Mouse (Mus musculus) kidney, embryonic 16.5 days (tissue): Measurements from ENCODE around the gene Sh2d3c. TPM values are rescaled to one million over a fixed set of nuclear protein-coding genes. Genes with fewer than 3 reads are reported as not detected.
A peak's percentile ranks its signal among the peaks of the same experiment; 100 is the strongest.

ENCODE experiments used
- ATAC-seq: fragments of 200-750 bp; cut with Nextera tagmentation; 2 replicates; pipeline ENCODE4 v1.8.0; 2017; ENCODE audit warnings: moderate TSS enrichment; ENCODE audit not compliant: low FRiP score, low TSS enrichment
- H3K27ac ChIP-seq: fragments of 300-500 bp; sonication (generic); 2 replicates; pipeline ENCODE4 v1.5.1; 2014; ENCODE audit warnings: low read length
- H3K27me3 ChIP-seq: fragments of 300-500 bp; sonication (generic); 2 replicates; pipeline ENCODE4 v1.6.1; 2014; ENCODE audit warnings: low read length, control low read depth, mixed read lengths; ENCODE audit not compliant: insufficient read depth
- H3K36me3 ChIP-seq: fragments of 300-500 bp; sonication (generic); 2 replicates; pipeline ENCODE4 v1.6.1; 2014; ENCODE audit warnings: low read length, control low read depth, mixed read lengths; ENCODE audit not compliant: insufficient read depth
- H3K4me1 ChIP-seq: fragments of 300-500 bp; sonication (generic); 2 replicates; pipeline ENCODE4 v1.6.1; 2014; ENCODE audit warnings: low read length, control low read depth, mixed read lengths; ENCODE audit not compliant: insufficient read depth
- H3K4me2 ChIP-seq: fragments of 300-500 bp; sonication (generic); replicated peaks from 2 replicates; pipeline ENCODE4 v1.6.1; 2014; ENCODE audit warnings: low read depth, low read length
- H3K4me3 ChIP-seq: fragments of 300-500 bp; sonication (generic); 2 replicates; pipeline ENCODE4 v1.5.1; 2014; ENCODE audit warnings: mild to moderate bottlenecking, low read length
- H3K9ac ChIP-seq: fragments of 300-500 bp; sonication (generic); replicated peaks from 2 replicates; pipeline ENCODE4 v1.6.1; 2014; ENCODE audit warnings: low read length
- H3K9me3 ChIP-seq: fragments of 300-500 bp; sonication (generic); 2 replicates; pipeline ENCODE4 v1.6.1; 2016; ENCODE audit warnings: low read length, control low read depth
- WGBS: fragments of 180-500 bp; shearing (Covaris S2); extraction: QIAGEN DNeasy Blood & Tissue Kit; methylation state at CpG from one replicate; pipeline ENCODE4 v1.1.7; 2014; 5-methylcytosine and 5-hydroxymethylcytosine counted together
- polyA plus RNA-seq: library from polyadenylated mRNA; unstranded; fragments of >200 nt; fragmentation: Nextera tagmentation; extraction: Ambion mirVana; gene quantifications from 2 replicates; pipeline ENCODE4 v1.2.1, GENCODE M21; 2015

Sh2d3c gene
- polyA plus RNA-seq, 1 experiment from 2014 or later, result 41.5 TPM

DNA sequence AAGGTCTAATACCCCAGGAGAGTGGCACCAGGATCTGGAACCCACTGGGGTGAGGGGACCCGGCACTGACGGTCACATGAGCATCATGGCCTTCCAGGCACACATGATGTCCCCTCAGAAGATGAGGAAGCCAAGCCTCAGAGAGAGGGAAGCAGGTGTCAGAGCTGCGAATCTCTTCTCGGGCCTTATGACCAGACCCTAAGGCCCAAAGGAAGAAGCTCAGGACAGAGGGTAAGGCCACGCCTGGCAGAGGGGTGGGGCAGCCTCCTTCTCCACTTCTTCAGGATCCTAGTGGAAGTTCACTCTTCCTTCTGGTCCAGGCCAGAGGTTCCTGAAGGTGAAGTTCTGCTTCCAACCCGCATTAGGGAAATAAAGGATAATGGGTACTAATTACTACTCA, 11.8 kb downstream of the Sh2d3c start:
- H3K4me2 ChIP-seq, result no peak overlapping the region
- 71% methylated on average over 6 of the region's 6 CpGs for WGBS
- H3K4me3 ChIP-seq, result no peak overlapping the region
- peak overlapping the region; percentile 81; the same call in 1 of the 2 replicates for H3K27ac ChIP-seq
- no peak overlapping the region for H3K9ac ChIP-seq
- H3K9me3 ChIP-seq, result no peaks in the 10 kb centered on the region
- no peaks in the 10 kb centered on the region for H3K27me3 ChIP-seq
- no peak for ATAC-seq
- H3K4me1 ChIP-seq, result peaks cover 41% of the 10 kb centered on the region
- no peaks in the 10 kb centered on the region for H3K36me3 ChIP-seq

- H3K27me3 ChIP-seq, result no peaks in the 10 kb centered on the region; the same call in 1 of the 2 replicates
- ATAC-seq, result peak; percentile 69; the same call in 1 of the 2 replicates
- H3K9ac ChIP-seq, result 0 out of 2 replicates have a peak overlapping the region, but pooled peaks have one; percentile 9
- H3K4me3 ChIP-seq, result no peak overlapping the region
- peak overlapping the region; percentile 24; the same call in 1 of the 2 replicates for H3K4me2 ChIP-seq
- no peaks in the 10 kb centered on the region for H3K36me3 ChIP-seq
- no peaks in the 10 kb centered on the region for H3K9me3 ChIP-seq
- H3K27ac ChIP-seq, result peak overlapping the region; percentile 90
- peaks cover 40% of the 10 kb centered on the region for H3K4me1 ChIP-seq
- 33% methylated on average over 4 of the region's 4 CpGs for WGBS
Measured at GRCm38 (mm10) chr2:32734480-32734879, 13.6 kb downstream of the Sh2d3c start.

GRCm38 (mm10) chr2:32734933-32735332, 14.1 kb downstream of the Sh2d3c start:
- ATAC-seq, result peak; percentile 33
- H3K4me2 ChIP-seq, result peak overlapping the region; percentile 28

GRCm38 (mm10) chr2:32736306-32736829, 15.5 kb downstream of the Sh2d3c start:
- H3K36me3 ChIP-seq, result no peaks in the 10 kb centered on the region
- H3K4me2 ChIP-seq, result no peak overlapping the region
- peaks cover 30% of the 10 kb centered on the region for H3K4me1 ChIP-seq
- no peak for ATAC-seq
- H3K27ac ChIP-seq, result no peak overlapping the region
- no peak overlapping the region for H3K4me3 ChIP-seq
- no peak overlapping the region for H3K9ac ChIP-seq
- H3K9me3 ChIP-seq, result no peaks in the 10 kb centered on the region
- H3K27me3 ChIP-seq, result peaks cover 8% of the 10 kb centered on the region
- 46% methylated on average over 3 of the region's 3 CpGs for WGBS

More at GRCm38 (mm10) chr2:32734933-32735332, 14.1 kb downstream of the Sh2d3c start:
- Histone ChIP-seq H3K27ac (peak overlapping the region; percentile 90), H3K9ac (0 out of 2 replicates have a peak overlapping the region, but pooled peaks have one; percentile 9), H3K36me3 (no peaks in the 10 kb centered on the region), H3K4me3 (no peak overlapping the region), H3K4me1 (peaks cover 36% of the 10 kb centered on the region), H3K27me3 (no peaks in the 10 kb centered on the region; the same call in 1 of the 2 replicates), H3K9me3 (no peaks in the 10 kb centered on the region)
- 33% methylated on average over 4 of the region's 4 CpGs for WGBS

DNA sequence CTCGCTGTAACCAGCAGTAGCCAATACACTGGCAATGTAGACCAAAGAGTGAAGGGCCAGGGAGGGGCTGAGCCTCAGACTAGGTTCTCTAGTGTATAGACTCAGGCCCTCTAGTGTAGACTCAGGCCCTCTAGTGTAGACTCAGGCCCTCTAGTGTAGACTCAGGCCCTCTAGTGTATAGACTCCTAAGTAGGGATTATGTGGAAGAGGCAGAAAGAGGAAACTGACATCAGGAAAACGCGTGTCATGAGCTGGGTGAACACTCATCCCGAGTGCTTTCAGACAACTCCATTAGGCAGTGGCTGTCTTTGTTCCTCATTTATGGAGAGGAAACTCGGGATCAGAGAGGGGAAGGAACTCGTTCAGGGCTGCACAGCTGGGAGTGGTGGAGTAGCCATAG, 16.2 kb downstream of the Sh2d3c start:
- WGBS, result 59% methylated on average over 6 of the region's 6 CpGs
- Histone ChIP-seq H3K4me2 (no peak overlapping the region), H3K9ac (no peak overlapping the region), H3K9me3 (no peaks in the 10 kb centered on the region), H3K27me3 (peaks cover 14% of the 10 kb centered on the region), H3K4me1 (peaks cover 32% of the 10 kb centered on the region), H3K27ac (no peak overlapping the region), H3K36me3 (no peaks in the 10 kb centered on the region), H3K4me3 (no peak overlapping the region)
- ATAC-seq, result no peak

GRCm38 (mm10) chr2:32739311-32739710, 18.5 kb downstream of the Sh2d3c start:
- Histone ChIP-seq H3K27me3 (peaks cover 20% of the 10 kb centered on the region), H3K9ac (no peak overlapping the region), H3K4me2 (no peak overlapping the region), H3K4me3 (no peak overlapping the region), H3K36me3 (no peaks in the 10 kb centered on the region), H3K27ac (no peak overlapping the region), H3K4me1 (peaks cover 30% of the 10 kb centered on the region), H3K9me3 (no peaks in the 10 kb centered on the region)
- ATAC-seq, result no peak
- WGBS, result 83% methylated on average over 4 of the region's 4 CpGs

DNA sequence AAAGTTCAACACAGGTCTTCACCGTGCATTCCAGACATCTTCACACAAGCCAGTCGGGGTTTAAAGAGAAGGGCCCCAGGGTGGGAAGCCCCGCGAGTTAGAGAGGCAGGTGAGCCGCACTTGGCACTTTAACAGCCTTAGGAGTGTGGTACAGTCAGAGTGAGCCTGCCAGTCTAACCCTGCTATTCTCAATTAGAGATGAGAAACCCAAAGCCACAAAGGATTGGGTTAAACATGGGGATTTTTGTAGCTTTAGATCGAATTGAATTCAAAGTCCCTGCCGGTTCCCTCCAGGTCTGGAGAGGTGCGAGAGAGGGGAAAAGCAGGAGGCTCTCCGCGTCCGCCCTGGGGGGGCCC, 20.0 kb downstream of the Sh2d3c start, which contains the start of gene 6330409D20Rik:
Gene 6330409D20Rik, minus strand, starts transcription at position 101 of the 357 bp plus-strand sequence.
- 12% methylated on average over 11 of the region's 11 CpGs for WGBS

GRCm38 (mm10) chr2:32741273-32742172, 20.7 kb downstream of the Sh2d3c start:
- Histone ChIP-seq H3K4me3 (peak overlapping the region; percentile 46), H3K4me1 (peaks cover 14% of the 10 kb centered on the region), H3K36me3 (peaks cover 6% of the 10 kb centered on the region; the same call in 1 of the 2 replicates), H3K4me2 (peak overlapping the region; percentile 77), H3K27ac (no peak overlapping the region), H3K9me3 (no peaks in the 10 kb centered on the region), H3K27me3 (peaks cover 20% of the 10 kb centered on the region), H3K9ac (peak overlapping the region; percentile 31; the same call in 1 of the 2 replicates)
- WGBS, result 4% methylated on average over 51 of the region's 58 CpGs
- peak; percentile 43 for ATAC-seq

More for the DNA sequence above, 20.0 kb downstream of the Sh2d3c start, which contains the start of gene 6330409D20Rik:
- H3K4me1 ChIP-seq, result peaks cover 14% of the 10 kb centered on the region
- peak within 1 kb of the TSS; percentile 77 for H3K4me2 ChIP-seq
- 0 out of 2 replicates have a peak, but pooled peaks cover under 1% of the 10 kb centered on the region for H3K36me3 ChIP-seq
- no peak within 1 kb of the TSS for H3K27ac ChIP-seq
- H3K4me3 ChIP-seq, result peak within 1 kb of the TSS; percentile 46
- peaks cover 20% of the 10 kb centered on the region for H3K27me3 ChIP-seq
- no peaks in the 10 kb centered on the region for H3K9me3 ChIP-seq
- no peak for ATAC-seq
- peak within 1 kb of the TSS; percentile 31; the same call in 1 of the 2 replicates for H3K9ac ChIP-seq

DNA sequence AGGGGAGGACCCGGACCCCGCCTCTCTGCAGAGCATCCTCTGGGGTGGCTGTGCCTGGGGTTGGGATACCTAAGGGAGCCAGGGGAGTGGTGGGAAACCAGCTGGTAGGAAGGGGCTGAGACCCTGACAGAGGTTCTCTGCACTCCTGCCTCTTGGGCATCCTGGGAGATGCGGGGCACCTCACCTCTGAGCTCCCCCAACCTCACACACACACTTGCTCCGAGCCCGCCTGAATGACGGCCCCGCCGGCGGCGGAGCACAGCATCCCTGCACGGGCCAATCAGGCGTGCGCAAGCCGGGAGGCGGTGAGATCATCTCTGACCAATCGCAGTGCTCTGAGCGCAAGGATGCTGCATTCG, 21.3 kb downstream of the Sh2d3c start:
- ATAC-seq, result 0 out of 2 replicates have a peak, but pooled peaks have one; percentile 12
- H3K27ac ChIP-seq, result no peak overlapping the region
- no peaks in the 10 kb centered on the region for H3K9me3 ChIP-seq
- H3K27me3 ChIP-seq, result peaks cover 20% of the 10 kb centered on the region
- H3K4me2 ChIP-seq, result 0 out of 2 replicates have a peak overlapping the region, but pooled peaks have one; percentile 77
- 14% methylated on average over 18 of the region's 18 CpGs for WGBS
- H3K4me3 ChIP-seq, result peak overlapping the region; percentile 46; the same call in 1 of the 2 replicates
- H3K36me3 ChIP-seq, result peaks cover 8% of the 10 kb centered on the region; the same call in 1 of the 2 replicates
- H3K9ac ChIP-seq, result no peak overlapping the region
- H3K4me1 ChIP-seq, result peaks cover 14% of the 10 kb centered on the region
